Mouse (Mus musculus): ENCODE results near the gene Zbtb16. TPM values are rescaled to one million over a fixed set of nuclear protein-coding genes. Genes with fewer than 3 reads are reported as not detected.

Zbtb16 gene
- total RNA-seq, 2 experiments from 2014 or later = 102 to 134 TPM

DNA sequence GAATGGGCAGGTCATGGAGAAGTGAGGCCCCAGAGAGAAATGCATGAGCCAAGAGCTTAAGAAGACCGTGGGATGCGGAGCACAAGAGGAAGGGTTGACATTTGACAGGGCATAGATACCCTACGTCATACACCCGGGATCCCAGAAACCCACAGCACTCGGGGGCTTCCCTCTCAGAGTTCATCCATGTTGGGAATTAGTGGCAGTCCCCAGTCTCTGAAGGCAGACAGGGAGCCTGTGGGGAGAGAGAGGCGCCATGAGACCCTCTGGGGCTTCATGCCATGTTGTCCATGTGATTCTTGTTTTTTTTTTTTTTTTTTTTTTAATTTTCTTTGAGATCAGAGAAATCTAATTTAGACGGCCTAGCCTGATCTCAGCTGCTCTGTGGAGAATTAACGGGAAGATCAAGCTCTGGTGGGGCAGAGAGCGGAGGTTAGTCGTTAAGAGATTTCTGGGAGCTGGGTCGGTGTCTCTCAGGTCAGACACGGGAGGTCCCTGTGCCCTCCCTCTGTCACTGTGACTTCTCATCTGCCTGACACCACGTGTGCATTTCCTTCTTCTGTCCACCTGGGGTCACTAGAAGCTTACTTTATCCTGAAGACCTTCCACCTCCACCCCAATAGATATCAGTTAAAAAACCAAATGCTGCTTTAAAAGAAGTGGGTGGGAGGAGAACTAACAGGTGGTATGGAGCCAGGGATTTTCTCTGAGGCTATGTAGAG, 190.9 kb downstream of the Zbtb16 start:
- peak; percentile 38 for DNase-seq

DNA sequence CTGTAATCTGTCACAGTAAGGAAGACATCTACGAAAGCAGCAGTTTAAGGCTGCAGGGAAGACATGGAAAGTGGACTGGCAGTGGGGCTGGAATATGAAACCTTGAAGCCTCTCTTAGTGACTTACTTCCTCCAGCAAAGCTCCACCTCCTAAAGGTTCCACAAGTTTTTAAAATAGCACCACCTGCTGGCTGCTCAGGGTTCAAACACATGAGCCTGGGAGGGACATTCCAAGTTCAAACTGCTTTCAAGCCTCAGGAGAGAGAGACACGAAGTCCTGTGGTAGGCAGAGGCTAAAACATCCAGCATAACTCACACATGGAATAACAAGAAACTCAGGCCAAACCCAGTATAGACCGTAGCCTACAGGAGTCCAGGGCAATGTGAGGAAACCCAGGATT, 191.6 kb downstream of the Zbtb16 start:
- DNase-seq = peak; percentile 2

DNA sequence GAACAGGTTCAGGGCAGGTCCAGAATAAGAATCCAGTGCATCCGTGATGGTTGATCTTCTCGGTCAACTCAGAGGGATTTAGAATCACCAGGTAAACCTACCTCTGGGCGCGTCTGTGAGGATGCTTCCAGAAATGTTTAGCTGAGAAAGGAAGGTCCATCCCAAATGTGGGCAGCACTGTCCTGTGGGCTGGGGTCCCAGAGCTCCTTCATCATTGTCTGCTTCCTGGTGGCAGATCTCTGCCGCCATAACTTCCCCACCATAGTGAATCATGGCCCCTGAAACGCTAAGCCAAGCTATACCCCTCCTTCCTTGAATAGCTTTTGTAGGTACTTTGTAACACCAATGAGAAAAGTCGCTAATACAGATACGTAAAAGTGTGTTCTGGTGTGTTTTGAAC, 194.4 kb downstream of the Zbtb16 start:
- no peak for DNase-seq

DNA sequence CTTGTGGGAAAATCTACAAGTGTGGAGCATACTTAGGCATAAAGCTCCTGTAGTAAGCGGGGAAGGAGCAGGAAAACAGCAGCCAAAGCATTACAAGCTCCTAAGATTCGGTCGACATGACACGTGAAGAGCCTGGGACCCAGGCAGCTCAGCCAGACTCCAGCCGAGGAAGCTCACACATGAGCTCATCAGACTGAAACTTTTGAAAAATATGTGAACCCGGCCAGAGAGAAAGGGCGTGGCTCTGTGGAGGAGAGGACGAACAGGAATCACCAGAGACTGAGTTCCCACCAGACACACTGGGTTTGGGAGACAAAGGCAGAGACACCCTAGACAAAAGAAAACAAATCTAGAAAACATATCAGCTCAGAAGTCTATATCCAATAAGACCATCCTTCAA, 195.1 kb downstream of the Zbtb16 start:
- DNase-seq = no peak

DNA sequence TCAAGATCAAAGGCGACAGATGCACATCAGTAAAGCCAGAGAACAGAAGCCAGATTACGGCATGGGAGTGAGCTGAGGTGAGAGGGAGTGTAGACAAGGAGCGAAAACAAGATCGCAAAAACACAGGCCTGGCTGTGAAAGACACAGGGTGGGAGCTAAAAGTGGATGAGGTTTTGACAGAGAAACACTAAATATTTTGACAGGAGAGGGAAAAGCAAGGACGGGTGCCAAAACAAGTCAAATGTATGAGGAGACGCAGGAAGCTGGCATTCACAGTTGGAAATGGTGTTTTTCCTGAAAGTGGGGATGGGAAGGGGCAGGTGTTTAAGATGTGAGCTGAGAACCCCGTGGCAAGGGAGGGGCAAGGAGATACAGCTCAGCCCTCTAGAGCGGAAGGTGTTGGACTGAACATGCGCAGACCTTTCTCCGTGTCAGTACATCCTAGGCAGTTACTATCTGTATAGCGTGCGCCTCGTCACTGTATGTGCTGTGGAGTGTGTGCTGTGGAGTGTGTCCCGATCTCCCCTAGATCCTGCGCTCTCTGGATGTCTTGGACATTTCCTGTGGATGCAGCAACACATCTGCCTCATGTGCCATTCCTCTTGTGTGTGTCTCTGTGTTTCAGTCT, 197.7 kb downstream of the Zbtb16 start:
- no peak for DNase-seq

DNA sequence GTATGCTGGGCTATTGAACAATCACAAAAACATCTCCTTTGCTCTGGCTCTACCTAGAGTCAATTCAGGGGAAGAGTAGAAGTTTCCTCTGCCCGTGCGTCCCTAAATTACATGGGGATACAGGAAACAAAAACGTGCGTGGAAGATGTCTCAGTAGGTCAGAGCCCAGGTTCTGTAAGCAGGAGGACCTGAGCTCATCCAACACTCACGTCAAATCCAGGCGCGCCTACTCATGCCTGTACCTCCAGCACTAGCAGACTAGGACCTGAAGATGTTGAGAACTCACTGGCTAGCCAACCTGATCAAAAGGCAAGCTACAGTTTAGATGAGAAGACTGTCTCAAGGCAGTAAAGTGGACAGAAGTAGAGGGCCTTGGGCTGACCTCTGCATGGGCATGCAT, 198.9 kb downstream of the Zbtb16 start:
- no peak for DNase-seq

DNA sequence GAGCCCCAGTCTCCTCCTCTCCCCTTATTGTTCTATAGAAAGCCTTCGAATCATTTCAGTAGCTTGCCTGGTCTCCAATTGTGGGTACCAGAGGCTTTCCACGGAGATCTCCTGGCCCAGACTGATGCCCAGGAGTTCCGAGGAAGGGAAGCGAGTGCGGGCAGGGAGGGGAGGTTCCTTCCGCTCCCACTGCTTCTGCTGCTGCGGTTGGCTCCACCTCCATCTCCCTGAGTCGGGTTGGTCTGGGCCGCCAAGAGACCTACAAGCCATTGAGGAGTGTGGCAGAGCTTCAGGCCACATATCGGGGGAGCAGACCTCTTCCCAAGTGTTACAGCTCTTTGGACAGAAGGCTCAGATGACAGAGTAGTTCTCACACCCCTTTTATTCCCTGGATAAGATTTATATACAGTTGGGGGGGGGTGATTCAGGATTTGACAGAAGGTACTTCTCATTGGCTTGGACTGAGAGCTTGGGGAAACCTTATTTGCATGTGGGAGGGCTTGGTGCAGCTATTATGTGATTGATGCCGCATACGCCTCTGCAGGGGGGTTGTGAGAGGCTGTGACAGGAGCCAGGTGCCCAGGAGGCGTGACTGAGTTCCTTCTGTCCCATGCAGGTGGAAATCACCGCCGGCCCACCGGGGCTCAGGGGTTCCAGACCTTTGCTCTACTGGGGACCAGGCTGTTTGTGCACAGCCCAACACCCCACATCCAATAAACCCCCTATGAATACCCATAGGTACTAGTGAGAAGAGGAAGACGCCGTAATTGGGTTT, 200.3 kb downstream of the Zbtb16 start:
- DNase-seq = no peak

DNA sequence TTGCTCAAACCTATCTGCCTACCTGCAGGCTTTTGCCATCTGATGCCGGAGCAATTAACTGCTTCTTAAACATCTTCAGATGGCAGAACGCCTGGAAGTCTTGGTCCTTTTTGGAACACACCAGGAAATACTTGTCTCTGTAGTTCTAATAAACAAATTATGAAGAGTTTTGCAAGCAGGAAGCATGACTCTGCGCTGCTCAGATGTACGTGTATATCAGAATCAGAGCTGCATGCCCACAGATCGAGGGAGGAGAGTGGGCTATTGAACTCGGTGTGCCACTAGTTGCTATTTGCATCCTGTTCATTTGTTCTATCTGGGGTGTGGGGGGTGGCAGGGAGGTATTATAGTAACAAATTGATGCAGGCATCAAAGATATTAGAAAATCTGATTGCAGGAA, 202.9 kb downstream of the Zbtb16 start:
- no peak for DNase-seq

DNA sequence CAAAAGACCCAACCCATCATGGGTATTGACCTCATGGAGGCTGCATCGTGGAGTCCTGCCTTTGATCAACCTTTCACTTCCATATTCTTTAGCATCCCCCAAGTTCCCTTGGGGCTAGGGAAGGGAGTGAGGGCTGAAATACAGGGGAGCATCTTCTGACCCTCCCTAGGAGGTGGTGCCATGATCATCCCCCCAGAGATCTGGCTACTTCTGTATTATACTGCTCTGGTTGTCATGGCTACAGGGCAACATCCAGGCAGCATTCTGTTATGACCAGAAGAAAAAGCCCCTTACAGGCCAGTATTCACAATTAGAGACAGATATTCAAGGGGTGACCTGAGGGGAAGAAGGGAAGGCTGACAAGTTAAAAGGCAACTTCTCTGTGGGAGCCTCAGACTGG, 216.8 kb downstream of the Zbtb16 start:
- no peak for DNase-seq

DNA sequence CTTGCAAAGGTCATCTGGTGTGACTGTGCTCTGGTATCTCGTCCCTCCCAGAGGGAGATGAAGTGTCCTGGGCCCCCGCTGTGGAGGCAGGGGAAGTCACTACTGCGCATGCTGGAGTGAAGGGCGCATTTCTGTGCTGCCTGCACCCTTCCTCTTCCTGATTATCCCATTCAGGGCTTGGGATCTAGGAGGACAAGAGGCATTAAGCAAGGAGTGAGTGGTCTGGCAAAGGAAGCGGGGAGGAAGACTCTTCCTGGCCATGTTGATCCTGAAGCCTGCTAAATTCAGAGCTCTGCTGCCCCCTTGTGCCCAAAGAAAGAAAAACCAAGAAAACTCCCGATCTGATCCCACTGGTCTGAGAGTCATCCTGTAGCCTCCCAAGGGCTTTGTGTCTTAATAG, 217.4 kb downstream of the Zbtb16 start:
- DNase-seq = peak; percentile 67

DNA sequence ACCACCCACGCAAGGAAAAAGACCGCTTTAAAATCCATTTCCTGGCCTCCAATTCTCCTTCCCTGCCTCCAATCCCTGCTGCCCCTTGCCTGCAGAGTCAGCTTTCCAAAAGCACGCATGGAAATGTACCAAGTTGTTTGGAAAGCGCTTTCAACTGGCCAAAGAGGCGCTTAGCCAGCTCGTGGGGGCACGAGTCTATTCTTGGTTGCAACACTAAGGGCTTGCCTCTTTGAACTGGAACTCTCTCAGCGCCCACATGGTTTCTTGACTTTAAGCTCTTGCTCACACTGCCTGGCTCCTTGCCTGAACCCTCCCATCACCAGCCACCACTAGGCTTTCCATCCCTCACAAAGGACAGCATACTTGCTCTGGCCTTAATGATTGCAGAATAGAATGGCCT, 217.9 kb downstream of the Zbtb16 start:
- DNase-seq = peak; percentile 80

DNA sequence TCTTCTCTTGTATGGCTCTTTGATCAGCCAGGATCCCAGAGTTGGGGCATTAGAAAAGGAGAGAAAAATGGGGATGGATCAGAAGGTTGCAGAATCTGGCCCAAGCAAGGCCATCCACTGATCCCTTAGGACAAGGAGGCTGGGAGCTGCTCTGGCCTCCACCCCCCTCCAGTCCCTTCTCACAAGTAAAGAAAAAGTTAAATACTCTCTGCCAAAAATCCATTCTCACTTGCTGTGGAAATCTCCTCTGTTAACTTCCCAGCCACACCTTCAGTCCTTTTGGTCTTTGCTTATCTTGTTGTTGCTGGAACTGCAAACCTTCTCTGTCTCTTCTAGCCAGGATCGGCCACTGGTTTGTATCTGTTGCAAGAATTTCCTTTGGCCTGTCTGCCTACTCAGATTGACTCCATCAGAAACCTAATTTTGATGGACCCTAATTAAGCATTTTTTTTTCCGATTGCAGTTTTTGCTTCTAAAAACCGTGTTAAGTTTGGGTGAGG, 218.5 kb downstream of the Zbtb16 start:
- DNase-seq = no peak

DNA sequence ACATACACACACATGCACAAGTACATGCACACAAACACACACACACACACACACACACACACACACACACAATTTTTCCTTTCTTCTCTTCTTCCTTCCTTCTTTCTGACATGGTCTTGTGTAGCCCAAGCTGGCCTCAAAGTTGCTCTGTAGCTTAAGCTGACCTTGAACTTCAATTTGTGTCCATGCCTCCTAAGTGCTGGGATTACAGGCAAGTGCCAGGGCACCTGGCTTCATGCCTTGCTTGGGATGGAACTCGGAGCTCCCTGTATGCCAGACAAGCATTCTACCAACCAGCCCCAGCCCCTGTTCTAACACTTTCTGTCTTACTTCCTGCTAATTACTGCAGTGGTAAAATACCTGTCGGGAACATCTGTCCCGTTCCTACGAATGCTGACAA, 222.8 kb downstream of the Zbtb16 start:
- no peak for DNase-seq

DNA sequence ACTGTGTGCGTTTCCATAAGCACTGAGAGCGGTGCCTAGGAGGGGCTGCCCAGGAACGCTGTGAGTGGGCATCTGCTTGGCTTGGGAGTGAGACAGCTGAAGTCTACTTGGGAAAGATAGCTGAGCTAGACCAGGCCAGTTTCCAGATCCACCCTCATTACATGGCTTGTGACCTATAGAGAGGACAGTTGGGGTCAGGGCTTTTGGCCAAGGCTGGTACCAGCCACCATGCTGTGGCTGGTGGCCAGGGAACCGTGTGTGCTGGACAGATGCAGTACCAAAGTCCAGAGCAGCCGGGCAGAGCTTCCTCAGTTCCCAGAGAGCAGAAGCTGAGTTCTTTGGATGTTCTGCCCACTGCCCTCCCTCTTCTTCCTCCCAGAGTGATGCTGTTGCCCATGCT, 223.5 kb downstream of the Zbtb16 start:
- peak; percentile 63 for DNase-seq

DNA sequence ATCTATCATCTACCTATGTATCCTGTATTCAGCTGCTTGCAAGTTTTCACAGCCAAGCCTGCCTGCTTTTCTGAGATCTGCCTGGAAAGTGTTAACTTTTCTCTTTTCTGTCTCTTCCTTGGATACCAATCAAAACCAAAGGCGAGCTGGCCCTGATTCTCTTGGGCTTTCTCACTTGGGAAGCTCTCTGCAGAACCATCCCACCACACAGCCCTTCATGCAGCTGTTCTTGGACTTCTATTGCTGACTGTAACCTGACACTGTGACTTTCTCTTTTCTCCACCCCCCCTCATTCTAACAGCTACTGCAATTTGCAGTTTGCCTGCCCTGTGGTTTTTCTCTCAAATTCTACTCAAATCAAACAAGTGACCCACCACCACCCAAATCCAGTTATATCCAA, 225.0 kb downstream of the Zbtb16 start:
- DNase-seq = no peak

DNA sequence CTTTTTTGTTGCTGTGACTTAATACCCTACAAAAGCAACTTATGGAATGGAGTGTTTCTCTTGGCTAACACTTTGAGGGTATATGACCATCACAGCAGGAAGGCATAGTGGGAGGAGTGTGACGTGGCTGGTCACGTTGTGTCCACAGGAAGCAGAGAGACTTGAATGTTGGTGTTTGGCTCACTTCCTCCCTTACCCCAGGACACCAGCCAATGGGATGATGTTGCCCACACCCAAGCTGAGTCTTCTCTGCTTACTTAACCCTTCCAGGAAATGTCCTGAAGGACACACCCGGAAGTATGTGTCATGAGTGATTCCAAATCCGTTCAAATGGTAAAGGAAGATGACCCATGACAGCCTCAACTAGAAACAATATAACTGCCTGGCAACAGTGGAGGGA, 226.3 kb downstream of the Zbtb16 start:
- no peak for DNase-seq

DNA sequence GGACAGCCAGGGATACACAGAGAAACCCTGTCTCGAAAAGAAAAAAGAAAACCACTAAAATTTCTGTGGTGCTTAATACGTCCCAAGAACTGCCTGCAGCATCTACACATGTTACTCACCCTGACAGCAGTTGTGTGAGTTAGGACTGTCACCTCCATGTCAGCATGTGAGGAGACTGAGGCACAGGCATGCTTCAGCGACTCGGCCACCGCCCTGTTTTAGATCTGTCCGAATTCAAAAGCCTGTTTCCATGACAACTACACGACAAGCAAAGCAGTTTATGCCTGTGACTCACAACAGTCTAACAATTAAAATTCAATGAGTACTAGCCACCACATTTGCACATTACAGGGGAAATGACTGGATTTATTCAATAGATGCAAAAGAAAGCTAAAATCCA, 228.6 kb downstream of the Zbtb16 start:
- DNase-seq = no peak

DNA sequence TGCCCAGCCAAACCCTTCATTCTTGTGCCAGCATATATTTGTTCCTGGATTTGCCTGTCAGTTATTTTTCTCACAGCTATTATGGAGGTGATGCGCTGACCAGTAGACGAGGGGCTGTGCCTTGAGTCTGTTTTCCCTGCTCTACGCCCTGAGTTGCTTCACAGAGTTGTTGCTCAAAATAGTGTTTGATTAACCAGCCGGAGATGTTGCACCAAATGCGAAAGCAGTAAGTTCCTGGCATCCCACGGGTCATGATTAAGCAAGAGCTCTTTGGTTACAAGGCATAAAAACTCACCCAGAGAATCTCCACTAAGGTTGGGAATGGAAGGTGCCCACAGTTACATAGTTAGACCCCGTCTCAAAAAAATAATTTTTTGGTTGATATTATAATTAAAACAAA, 229.9 kb downstream of the Zbtb16 start:
- no peak for DNase-seq

DNA sequence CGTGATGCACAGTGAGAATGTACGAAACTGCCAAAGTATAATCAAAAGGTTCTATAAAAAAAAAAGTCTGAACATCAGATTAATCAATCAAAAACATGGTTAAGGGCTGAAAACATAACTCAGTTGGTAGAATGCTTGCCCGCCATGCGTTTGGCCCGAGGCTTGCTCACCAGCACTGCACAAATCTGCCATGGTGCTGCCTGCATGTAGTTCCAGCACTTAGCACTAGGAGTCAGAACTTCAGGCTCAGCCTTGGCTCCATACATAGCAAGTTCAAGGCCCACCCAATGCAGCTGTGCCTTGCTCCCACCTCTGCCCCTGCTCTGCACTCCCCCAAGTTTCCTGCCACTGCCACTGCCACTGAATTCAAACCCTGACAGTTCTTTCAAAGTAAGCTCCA, 230.3 kb downstream of the Zbtb16 start:
- DNase-seq = no peak

DNA sequence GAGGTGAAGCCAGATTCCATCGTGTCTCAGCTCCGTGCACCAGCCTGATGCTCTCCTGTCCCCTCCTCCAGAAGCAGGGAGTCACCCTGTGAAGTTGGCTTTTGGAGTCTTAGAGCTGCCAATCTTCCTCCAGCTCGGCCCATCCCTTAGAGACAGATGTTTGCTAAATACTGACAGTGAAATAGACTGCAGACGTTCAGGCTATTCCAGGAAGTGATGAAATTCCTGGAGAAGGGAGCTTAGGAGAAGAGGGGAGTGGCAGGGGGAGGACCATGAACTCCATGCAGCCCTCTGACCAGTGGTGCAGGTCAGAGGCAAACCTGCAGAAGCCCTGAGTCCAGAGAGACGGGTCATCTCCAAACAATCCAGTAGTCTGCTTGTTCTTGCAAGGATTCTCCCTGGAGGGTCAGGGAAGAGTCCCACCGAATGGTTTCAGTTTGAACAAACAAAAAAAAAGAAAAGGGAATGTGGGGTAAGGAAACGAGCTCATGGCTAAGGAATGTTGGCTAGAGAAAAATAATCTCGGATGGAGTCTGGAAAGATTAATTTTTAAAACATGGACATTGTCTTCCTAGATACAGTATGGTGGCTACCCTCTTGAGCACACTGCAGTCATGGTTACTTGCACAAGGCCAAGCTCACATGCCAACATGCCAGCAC, 231.0 kb downstream of the Zbtb16 start, which contains the start of gene Nnmt:
TSS of gene Nnmt (minus strand) at position 215 of the 660 bp plus-strand sequence.
- DNase-seq = peak; percentile 44
